ENCODE assay signal across 25 mouse cellular contexts in the genomic region with DNA sequence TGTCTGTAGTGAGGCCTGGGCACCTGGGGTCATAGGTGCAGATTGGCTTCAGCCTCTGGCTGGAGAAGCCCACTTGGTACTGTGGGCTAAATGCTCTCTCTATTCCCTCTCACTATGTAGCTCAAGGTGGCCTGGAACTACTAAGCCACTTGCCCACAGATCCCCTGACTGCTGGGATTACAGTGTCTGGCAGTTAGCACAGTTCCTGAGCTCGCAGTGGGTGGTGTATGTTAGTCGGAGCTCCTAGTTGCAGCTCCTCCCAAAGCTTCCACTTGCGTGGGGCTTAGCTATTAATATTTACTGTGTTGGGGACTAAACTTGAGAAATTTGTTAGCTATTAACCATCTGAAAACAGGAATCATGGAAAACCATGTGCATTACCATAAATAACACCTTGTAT. TPM values are rescaled to one million over a fixed set of nuclear protein-coding genes. Genes with fewer than 3 reads are reported as not detected.
DNase-seq lines count a peak whose midpoint lies in the region; ATAC-seq and TF ChIP-seq lines count a peak whose summit lies in the region.
"Had no signal": no experiment of that assay in that cellular context is flagged by ENCODE, and none has a peak within 500 bp of the region (broad histone marks: within the 10 kb centered on the region; RNA-seq: fewer than 3 reads in every experiment).

No protein-coding gene starts in this region.

- H3K9ac ChIP-seq in kidney, embryonic 15.5 days, result no peak overlapping the region
- H3K9ac ChIP-seq in liver, postnatal 0 days (replicated peaks), result no peak overlapping the region
- H3K9ac ChIP-seq: embryonic facial prominence, embryonic 13.5 days; forebrain, embryonic 15.5 days; heart, embryonic 13.5 days; liver, embryonic 15.5 days; midbrain, embryonic 13.5 days; neural tube, embryonic 13.5 days had no signal

- ATAC-seq in kidney, embryonic 15.5 days (replicated peaks; ENCODE audit: low FRiP score), result no peak
- no peak for ATAC-seq in liver, postnatal 0 days
- no peak for ATAC-seq in erythroblast, adult 5-6 weeks (replicated peaks; ENCODE audit: low FRiP score, poor library complexity, severe bottlenecking)
- ATAC-seq: activated CD4-positive, CD25-positive, alpha-beta regulatory T cell, adult 4 months; CD4-positive, CD25-positive, alpha-beta regulatory T cell, adult 4 months; forebrain, embryonic 15.5 days; hindbrain, postnatal 0 days; midbrain, embryonic 13.5 days had no signal

- no peak for TF ChIP-seq EP300 in liver, postnatal 0 days (IDR thresholded peaks at IDR 0.05; ENCODE audit: low read depth)

- intact Hi-C loops in gastrocnemius, adult 2 months (cut with DNase I), result no loop called here

- TF ChIP-seq CTCF in gastrocnemius, adult 2 months (IDR thresholded peaks at IDR 0.05), result no peak
- TF ChIP-seq CTCF in liver, postnatal 0 days (IDR thresholded peaks at IDR 0.05; ENCODE audit: low read depth), result no peak

- 70% methylated on average over 3 of the region's 3 CpGs for WGBS in kidney, embryonic 15.5 days
- 80% methylated on average over 3 of the region's 3 CpGs for WGBS in liver, postnatal 0 days (ENCODE audit: insufficient replicate concordance)

- peaks cover 14% of the 10 kb centered on the region for H3K36me3 ChIP-seq in kidney, embryonic 15.5 days
- peaks cover 11% of the 10 kb centered on the region for H3K36me3 ChIP-seq in liver, postnatal 0 days (replicated peaks; ENCODE audit: insufficient read depth, low read length)

- H3K4me2 ChIP-seq in kidney, embryonic 15.5 days, result no peak overlapping the region
- no peak overlapping the region for H3K4me2 ChIP-seq in liver, postnatal 0 days (ENCODE audit: low read depth, low read length)
- H3K4me2 ChIP-seq: embryonic facial prominence, embryonic 13.5 days; forebrain, embryonic 15.5 days; heart, embryonic 13.5 days; liver, embryonic 15.5 days; midbrain, embryonic 13.5 days; neural tube, embryonic 13.5 days had no signal

- no peaks in the 10 kb centered on the region for H3K27me3 ChIP-seq in kidney, embryonic 15.5 days
- no peaks in the 10 kb centered on the region for H3K27me3 ChIP-seq in liver, postnatal 0 days (ENCODE audit: insufficient read depth, low read length)
- H3K27me3 ChIP-seq: embryonic facial prominence, embryonic 13.5 days; forebrain, embryonic 15.5 days; heart, embryonic 13.5 days; liver, embryonic 15.5 days; midbrain, embryonic 13.5 days; neural tube, embryonic 13.5 days had no signal

- no peak overlapping the region for H3K4me3 ChIP-seq in gastrocnemius, adult 2 months
- H3K4me3 ChIP-seq in kidney, embryonic 15.5 days (replicated peaks), result no peak overlapping the region
- H3K4me3 ChIP-seq in liver, postnatal 0 days (ENCODE audit: low read depth, low read length), result no peak overlapping the region
- H3K4me3 ChIP-seq: embryonic facial prominence, embryonic 13.5 days; forebrain, embryonic 15.5 days; heart, embryonic 13.5 days; hindbrain, embryonic 10.5 days; liver, embryonic 15.5 days; midbrain, embryonic 13.5 days; neural tube, embryonic 13.5 days had no signal

- peak overlapping the region; percentile 74 for H3K27ac ChIP-seq in gastrocnemius, adult 2 months
- no peak overlapping the region for H3K27ac ChIP-seq in kidney, embryonic 15.5 days
- peak overlapping the region; percentile 46; the same call in 1 of the 2 replicates for H3K27ac ChIP-seq in liver, postnatal 0 days (ENCODE audit: low read depth)
- H3K27ac ChIP-seq: embryonic facial prominence, embryonic 13.5 days; forebrain, embryonic 15.5 days; heart, embryonic 13.5 days; hindbrain, embryonic 10.5 days; hindbrain, postnatal 0 days; kidney, postnatal 0 days; liver, embryonic 15.5 days; midbrain, embryonic 13.5 days; neural tube, embryonic 13.5 days had no signal

- DNase-seq in gastrocnemius, adult 2 months, result peak; percentile 33
- DNase-seq in gastrocnemius, postnatal 4 days (ENCODE audit: low spot score in 2 of 2), result no peak
- peak; percentile 22 to 23 for DNase-seq in kidney, adult 8-10 months
- no peak for DNase-seq in liver, postnatal 0 days
- no peak for DNase-seq in liver
- peak; percentile 24 for DNase-seq in kidney, postnatal 10 days
- DNase-seq: adrenal gland, postnatal 14 days; cerebellum, adult 11-12 months; cerebellum, postnatal 14 days; layer of hippocampus, postnatal 36 days; lung, postnatal 10 days had no signal

- H3K9me3 ChIP-seq in kidney, embryonic 15.5 days (replicated peaks), result no peaks in the 10 kb centered on the region
- H3K9me3 ChIP-seq in liver, postnatal 0 days (ENCODE audit: low read length), result no peaks in the 10 kb centered on the region
- H3K9me3 ChIP-seq: embryonic facial prominence, embryonic 13.5 days; forebrain, embryonic 15.5 days; G1E; heart, embryonic 13.5 days; hindbrain, embryonic 10.5 days; liver, embryonic 15.5 days; midbrain, embryonic 13.5 days; neural tube, embryonic 13.5 days had no signal

- H3K4me1 ChIP-seq in kidney, embryonic 15.5 days, result peaks cover 35% of the 10 kb centered on the region
- H3K4me1 ChIP-seq in liver, postnatal 0 days (ENCODE audit: insufficient read depth), result peaks cover 17% of the 10 kb centered on the region

RNA-seq across cellular contexts. Expression of a gene that starts 6.8 kb away (rescaled TPM):
- 100 to 1,000 TPM; 342 to 564 TPM for total RNA-seq in gastrocnemius, adult 2 months (2021)
- total RNA-seq in gastrocnemius, postnatal 4 days (2021), result 100 to 1,000 TPM; 230 to 251 TPM
- polyA plus RNA-seq in kidney, embryonic 15.5 days (2015; fragmentation: Nextera tagmentation; extraction: Ambion mirVana), result 225 and 248 TPM in 2 replicates
- polyA plus RNA-seq in liver, postnatal 0 days (2015; fragmentation: Nextera tagmentation; extraction: Ambion mirVana), result 299 and 308 TPM in 2 replicates
- total RNA-seq in erythroblast, adult 5-6 weeks (2015; ENCODE audit: low replicate concordance), result 25.4 and 38.0 TPM in 2 replicates
- total RNA-seq in erythroblast, adult 5-6 weeks (2017; ENCODE audit: low replicate concordance), result 14.8 and 28.5 TPM in 2 replicates

RNA-seq across cellular contexts. Expression of a gene that starts 28.2 kb away (rescaled TPM):
- 1 to 10 TPM; 6.7 to 6.8 TPM for total RNA-seq in gastrocnemius, adult 2 months (2021)
- total RNA-seq in gastrocnemius, postnatal 4 days (2021), result 1 to 10 TPM; 9.5 to 10.0 TPM
- polyA plus RNA-seq in kidney, embryonic 15.5 days (2015; fragmentation: Nextera tagmentation; extraction: Ambion mirVana), result 14.6 and 16.4 TPM in 2 replicates
- polyA plus RNA-seq in liver, postnatal 0 days (2015; fragmentation: Nextera tagmentation; extraction: Ambion mirVana), result 7.0 and 9.4 TPM in 2 replicates
- 0.38 and 1.3 TPM in 2 replicates for total RNA-seq in erythroblast, adult 5-6 weeks (2015; ENCODE audit: low replicate concordance)
- 0.17 and 0.84 TPM in 2 replicates for total RNA-seq in erythroblast, adult 5-6 weeks (2017; ENCODE audit: low replicate concordance)

RNA-seq across cellular contexts. Expression of a gene that starts 56.4 kb away (rescaled TPM):
- 10 to 100 TPM; 77.5 to 78.4 TPM for total RNA-seq in gastrocnemius, adult 2 months (2021)
- 100 to 1,000 TPM; 110 to 115 TPM for total RNA-seq in gastrocnemius, postnatal 4 days (2021)
- polyA plus RNA-seq in kidney, embryonic 15.5 days (2015; fragmentation: Nextera tagmentation; extraction: Ambion mirVana), result 358 and 384 TPM in 2 replicates
- 281 and 290 TPM in 2 replicates for polyA plus RNA-seq in liver, postnatal 0 days (2015; fragmentation: Nextera tagmentation; extraction: Ambion mirVana)
- total RNA-seq in erythroblast, adult 5-6 weeks (2015; ENCODE audit: low replicate concordance), result 33.6 and 37.1 TPM in 2 replicates
- 40.6 and 56.8 TPM in 2 replicates for total RNA-seq in erythroblast, adult 5-6 weeks (2017; ENCODE audit: low replicate concordance)

Comparison
In these comparisons a context has a peak if more than half of its experiments do, and no peak if none do; other contexts are left out.
1. DNase-seq: peak in gastrocnemius, adult 2 months (single experiment), kidney, adult 8-10 months (2 of 2) and kidney, postnatal 10 days (single experiment); none in gastrocnemius, postnatal 4 days (0 of 2), liver, postnatal 0 days (single experiment) and liver (single experiment).
2. RNA of a gene that starts 6.8 kb away (total RNA-seq): 342 to 564 TPM in gastrocnemius, adult 2 months and 230 to 251 TPM in gastrocnemius, postnatal 4 days; 14.8 to 38.0 TPM in erythroblast, adult 5-6 weeks; every median in the first group is over 4 times any median in the second.